Comparison of ENCODE assay signal across 26 mouse cellular contexts in the genomic region with DNA sequence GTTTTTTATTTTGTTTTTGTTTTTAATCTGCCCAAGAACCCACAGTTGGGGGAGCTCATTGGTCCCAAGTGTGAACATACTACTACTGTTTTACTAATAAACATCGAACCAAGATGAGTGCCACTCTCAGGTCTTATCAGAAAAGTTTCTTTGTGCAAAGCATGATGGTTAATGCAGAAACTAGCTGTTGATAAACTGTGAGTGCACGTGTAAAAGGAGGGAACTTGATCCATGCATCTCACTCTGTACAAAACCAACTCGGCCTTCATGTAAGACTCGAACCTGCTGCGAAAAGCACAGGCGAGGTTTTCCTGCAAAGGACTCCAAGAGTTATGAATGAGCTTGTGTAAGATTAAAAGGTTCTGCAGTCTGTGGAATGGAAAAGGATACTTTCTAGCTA. TPM values are rescaled to one million over a fixed set of nuclear protein-coding genes. Genes with fewer than 3 reads are reported as not detected.
DNase-seq lines count a peak whose midpoint lies in the region; ATAC-seq and TF ChIP-seq lines count a peak whose summit lies in the region.
"Had no signal": no experiment of that assay in that cellular context is flagged by ENCODE, and none has a peak within 500 bp of the region (broad histone marks: within the 10 kb centered on the region; RNA-seq: fewer than 3 reads in every experiment).

No protein-coding gene starts in this region.

- TF ChIP-seq CTCF in bone marrow, adult 2 months (IDR thresholded peaks at IDR 0.05; ENCODE audit: control insufficient read depth, insufficient read depth, low read length) = no peak
- TF ChIP-seq CTCF in gastrocnemius, adult 2 months (IDR thresholded peaks at IDR 0.05) = no peak
- no peak for TF ChIP-seq CTCF in kidney, adult 2 months (conservative IDR thresholded peaks at IDR 0.05; ENCODE audit: insufficient read depth, insufficient read length, low read depth, low read length)

- no peaks in the 10 kb centered on the region for H3K9me3 ChIP-seq in midbrain, embryonic 11.5 days (ENCODE audit: control insufficient read depth, low read length)
- H3K9me3 ChIP-seq in midbrain, embryonic 14.5 days (ENCODE audit: control insufficient read depth, low read length) = no peaks in the 10 kb centered on the region
- H3K9me3 ChIP-seq: embryonic facial prominence, embryonic 13.5 days; embryonic facial prominence, embryonic 15.5 days; forebrain, embryonic 10.5 days; forebrain, embryonic 12.5 days had no signal

- H3K27me3 ChIP-seq in midbrain, embryonic 11.5 days (ENCODE audit: control insufficient read depth, insufficient read depth, low read length) = no peaks in the 10 kb centered on the region
- H3K27me3 ChIP-seq in midbrain, embryonic 14.5 days (ENCODE audit: control insufficient read depth, insufficient read depth, low read length) = no peaks in the 10 kb centered on the region
- no peaks in the 10 kb centered on the region for H3K27me3 ChIP-seq in kidney, adult 2 months (replicated peaks; ENCODE audit: control insufficient read depth, insufficient read depth, low read length)
- H3K27me3 ChIP-seq: embryonic facial prominence, embryonic 15.5 days; forebrain, embryonic 12.5 days; Patski had no signal

- H3K4me1 ChIP-seq in midbrain, embryonic 11.5 days (ENCODE audit: control insufficient read depth, insufficient read depth, low read length) = no peaks in the 10 kb centered on the region
- no peaks in the 10 kb centered on the region for H3K4me1 ChIP-seq in midbrain, embryonic 14.5 days (ENCODE audit: control insufficient read depth, insufficient read depth, low read length)
- H3K4me1 ChIP-seq in bone marrow, adult 2 months (ENCODE audit: control insufficient read depth, insufficient read depth, low read length) = peaks cover 24% of the 10 kb centered on the region
- no peaks in the 10 kb centered on the region for H3K4me1 ChIP-seq in kidney, adult 2 months (ENCODE audit: control insufficient read depth, insufficient read depth, low read length)
- H3K4me1 ChIP-seq: embryonic facial prominence, embryonic 13.5 days; embryonic facial prominence, embryonic 15.5 days; forebrain, embryonic 10.5 days; forebrain, embryonic 12.5 days had no signal

- no peak for TF ChIP-seq POLR2A in bone marrow, adult 2 months (IDR thresholded peaks at IDR 0.05; ENCODE audit: borderline replicate concordance, control insufficient read depth, low read depth, low read length)
- no peak for TF ChIP-seq POLR2A in kidney, adult 2 months (IDR thresholded peaks at IDR 0.05; ENCODE audit: low read depth, low read length)

- WGBS in midbrain, embryonic 11.5 days = 86% methylated on average over 6 of the region's 6 CpGs
- WGBS in midbrain, embryonic 14.5 days = 90% methylated on average over 6 of the region's 6 CpGs
- 81% methylated on average over 6 of the region's 6 CpGs for WGBS in bone marrow, adult 2 months
- 86% methylated on average over 6 of the region's 6 CpGs for WGBS in kidney, adult 2 months

- no peaks in the 10 kb centered on the region for H3K36me3 ChIP-seq in midbrain, embryonic 11.5 days (ENCODE audit: control insufficient read depth, insufficient read depth, low read length)
- H3K36me3 ChIP-seq in midbrain, embryonic 14.5 days (ENCODE audit: control insufficient read depth, insufficient read depth, low read length) = no peaks in the 10 kb centered on the region
- no peaks in the 10 kb centered on the region for H3K36me3 ChIP-seq in kidney, adult 2 months (ENCODE audit: control insufficient read depth, insufficient read depth, low read length)
- H3K36me3 ChIP-seq: embryonic facial prominence, embryonic 13.5 days; embryonic facial prominence, embryonic 15.5 days; forebrain, embryonic 10.5 days; forebrain, embryonic 12.5 days had no signal

- peak; percentile 35 for DNase-seq in midbrain, embryonic 11.5 days (ENCODE audit: low spot score, missing footprints)
- no peak for DNase-seq in midbrain, embryonic 14.5 days
- no peak for DNase-seq in gastrocnemius, adult 2 months
- no peak for DNase-seq in kidney, adult 2 months
- DNase-seq: adrenal gland, adult 8-10 months; adrenal gland, postnatal 14 days; adrenal gland, postnatal 36 days; cerebellum, adult 11 months; cerebellum, adult 18-20 months; cerebellum, adult 8-10 months; cerebellum, adult 9-11 months; cerebellum, postnatal 14 days; cerebellum, postnatal 36 days; embryo, embryonic 11 days had no signal

- no peak overlapping the region for H3K4me2 ChIP-seq in midbrain, embryonic 11.5 days
- no peak overlapping the region for H3K4me2 ChIP-seq in midbrain, embryonic 14.5 days (ENCODE audit: low read length)
- H3K4me2 ChIP-seq: embryonic facial prominence, embryonic 13.5 days; embryonic facial prominence, embryonic 15.5 days; forebrain, embryonic 12.5 days had no signal

- no peak overlapping the region for H3K9ac ChIP-seq in midbrain, embryonic 11.5 days (ENCODE audit: low read length)
- H3K9ac ChIP-seq in midbrain, embryonic 14.5 days (replicated peaks; ENCODE audit: low read length) = no peak overlapping the region
- H3K9ac ChIP-seq: embryonic facial prominence, embryonic 13.5 days; embryonic facial prominence, embryonic 15.5 days; forebrain, embryonic 12.5 days had no signal

- ATAC-seq in midbrain, embryonic 11.5 days (ENCODE audit: low FRiP score) = no peak
- no peak for ATAC-seq in midbrain, embryonic 14.5 days (ENCODE audit: low FRiP score, low TSS enrichment)
- ATAC-seq: activated CD4-positive, CD25-positive, alpha-beta regulatory T cell, adult 4 months; forebrain, embryonic 14.5 days; forebrain, embryonic 16.5 days; Patski had no signal

- no peak overlapping the region for H3K4me3 ChIP-seq in midbrain, embryonic 11.5 days (ENCODE audit: low read depth, low read length)
- no peak overlapping the region for H3K4me3 ChIP-seq in midbrain, embryonic 14.5 days (replicated peaks; ENCODE audit: low read depth, low read length)
- no peak overlapping the region for H3K4me3 ChIP-seq in bone marrow, adult 2 months (replicated peaks; ENCODE audit: control insufficient read depth, low read depth, low read length)
- H3K4me3 ChIP-seq in gastrocnemius, adult 2 months = no peak overlapping the region
- no peak overlapping the region for H3K4me3 ChIP-seq in kidney, adult 2 months (ENCODE audit: insufficient read depth, low read depth, low read length)
- H3K4me3 ChIP-seq: embryonic facial prominence, embryonic 13.5 days; embryonic facial prominence, embryonic 15.5 days; erythroblast, embryonic 14.5 days; forebrain, embryonic 10.5 days; forebrain, embryonic 12.5 days had no signal

- no peak overlapping the region for H3K27ac ChIP-seq in midbrain, embryonic 11.5 days (ENCODE audit: low read depth, low read length)
- no peak overlapping the region for H3K27ac ChIP-seq in midbrain, embryonic 14.5 days (replicated peaks; ENCODE audit: low read depth, low read length)
- H3K27ac ChIP-seq in bone marrow, adult 2 months (ENCODE audit: control insufficient read depth, insufficient read depth, low read depth, low read length, poor library complexity) = peak overlapping the region; percentile 13; the same call in 1 of the 2 replicates
- H3K27ac ChIP-seq in gastrocnemius, adult 2 months = no peak overlapping the region
- no peak overlapping the region for H3K27ac ChIP-seq in kidney, adult 2 months (ENCODE audit: insufficient read depth, low read depth, low read length)
- H3K27ac ChIP-seq: embryonic facial prominence, embryonic 13.5 days; embryonic facial prominence, embryonic 15.5 days; forebrain, embryonic 10.5 days; forebrain, embryonic 12.5 days had no signal

- intact Hi-C loops in gastrocnemius, adult 2 months (cut with DNase I) = no loop called here

RNA-seq across cellular contexts. Expression of gene Hck, which starts 11.2 kb away (rescaled TPM):
- polyA plus RNA-seq in midbrain, embryonic 11.5 days (2014; fragmentation: Nextera tagmentation; extraction: Ambion mirVana) = 2.4 and 2.5 TPM in 2 replicates
- polyA plus RNA-seq in midbrain, embryonic 14.5 days (2014; fragmentation: Nextera tagmentation; extraction: Ambion mirVana) = 1.4 and 2.3 TPM in 2 replicates
- polyA plus RNA-seq in bone marrow, adult 2 months (2011; ENCODE audit: insufficient read depth, insufficient read length, low replicate concordance, missing spikeins) = 20.0 and 54.3 TPM in 2 replicates
- under 1 TPM; 0.20 to 0.45 TPM for total RNA-seq in gastrocnemius, adult 2 months (2021)
- polyA plus RNA-seq in kidney, adult 2 months (2012; rRNA removed) = 2.9 and 4.4 TPM in 2 replicates

RNA-seq across cellular contexts. Expression of gene Tm9sf4, which starts 41.6 kb away (rescaled TPM):
- 80.9 and 85.9 TPM in 2 replicates for polyA plus RNA-seq in midbrain, embryonic 11.5 days (2014; fragmentation: Nextera tagmentation; extraction: Ambion mirVana)
- 80.1 and 89.8 TPM in 2 replicates for polyA plus RNA-seq in midbrain, embryonic 14.5 days (2014; fragmentation: Nextera tagmentation; extraction: Ambion mirVana)
- polyA plus RNA-seq in bone marrow, adult 2 months (2011; ENCODE audit: insufficient read depth, insufficient read length, low replicate concordance, missing spikeins) = 12.6 and 18.3 TPM in 2 replicates
- total RNA-seq in gastrocnemius, adult 2 months (2021) = 10 to 100 TPM; 30.6 to 41.1 TPM
- polyA plus RNA-seq in kidney, adult 2 months (2012; rRNA removed) = 46.0 and 49.5 TPM in 2 replicates

RNA-seq across cellular contexts. Expression of gene Ccm2l, which starts 53.7 kb away (rescaled TPM):
- 1.2 and 2.1 TPM in 2 replicates for polyA plus RNA-seq in midbrain, embryonic 11.5 days (2014; fragmentation: Nextera tagmentation; extraction: Ambion mirVana)
- 1.5 and 2.0 TPM in 2 replicates for polyA plus RNA-seq in midbrain, embryonic 14.5 days (2014; fragmentation: Nextera tagmentation; extraction: Ambion mirVana)
- polyA plus RNA-seq in bone marrow, adult 2 months (2011; ENCODE audit: insufficient read depth, insufficient read length, low replicate concordance, missing spikeins) = 4.8 and 8.3 TPM in 2 replicates
- total RNA-seq in gastrocnemius, adult 2 months (2021) = 1 to 10 TPM; 4.5 to 6.9 TPM
- polyA plus RNA-seq in kidney, adult 2 months (2012; rRNA removed) = 23.0 and 25.1 TPM in 2 replicates
- total RNA-seq: common myeloid progenitor, adult 5-6 weeks had no signal
- polyA plus RNA-seq: activated CD4-positive, CD25-positive, alpha-beta regulatory T cell, adult 4 months; C2C12; erythroblast, embryonic 14.5 days; Patski had no signal
